8 mouse cellular contexts compared by ENCODE assay signal in the genomic region with DNA sequence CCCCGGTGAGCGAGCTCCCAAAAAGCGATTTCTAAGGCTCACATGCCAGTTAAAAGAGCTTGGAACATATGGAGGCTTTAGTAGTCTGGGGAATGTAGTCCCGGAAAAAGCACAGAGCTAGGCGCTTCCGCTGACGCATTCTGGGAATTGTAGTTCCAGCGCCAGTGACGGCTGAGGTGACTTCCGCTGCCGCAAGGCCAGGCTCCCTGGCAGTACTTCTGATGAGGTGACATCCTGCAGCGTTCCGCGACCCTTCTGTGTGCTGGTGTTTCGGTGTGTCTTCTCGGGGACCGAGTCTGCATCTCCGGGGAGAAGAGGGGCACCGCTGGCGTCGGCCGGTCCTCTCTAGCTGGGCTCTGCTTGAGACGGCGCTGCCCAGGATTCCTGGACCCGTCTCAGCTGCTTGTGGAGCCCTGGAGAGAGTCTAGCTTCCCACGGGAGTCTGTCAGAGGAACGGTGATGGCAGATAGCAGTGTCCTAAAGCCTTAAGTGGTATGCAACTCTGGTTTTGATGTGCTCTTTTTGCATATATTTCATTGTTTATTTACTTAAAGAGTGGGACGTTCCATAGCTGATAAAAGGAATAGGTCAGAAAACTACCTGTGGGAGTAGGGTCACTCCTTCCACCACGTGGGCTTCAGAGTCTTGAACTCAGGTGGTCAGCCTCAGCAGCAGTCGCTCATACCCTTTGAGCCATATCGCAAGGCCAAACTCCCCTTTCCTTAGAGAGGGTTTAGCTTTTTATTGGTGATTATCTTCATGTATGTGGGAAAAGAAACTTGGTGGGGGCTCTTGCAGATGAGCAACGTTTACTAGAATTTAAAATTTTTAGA. TPM values are rescaled to one million over a fixed set of nuclear protein-coding genes. Genes with fewer than 3 reads are reported as not detected.
DNase-seq lines count a peak whose midpoint lies in the region; ATAC-seq and TF ChIP-seq lines count a peak whose summit lies in the region.

Gene Zfp235 (plus strand): TSS at position 174 of the 833 bp plus-strand sequence.

- peak within 1 kb of the TSS; percentile 87 for H3K4me3 ChIP-seq in bone marrow, adult 2 months (replicated peaks; ENCODE audit: control insufficient read depth, low read depth, low read length)
- H3K4me3 ChIP-seq in embryonic facial prominence, embryonic 15.5 days (replicated peaks): peak within 1 kb of the TSS; percentile 73
- H3K4me3 ChIP-seq in kidney, embryonic 14.5 days (ENCODE audit: low read length): peak within 1 kb of the TSS; percentile 78
- peak within 1 kb of the TSS; percentile 72 for H3K4me3 ChIP-seq in limb, embryonic 15.5 days

- no peak for TF ChIP-seq CTCF in bone marrow, adult 2 months (IDR thresholded peaks at IDR 0.05; ENCODE audit: control insufficient read depth, insufficient read depth, low read length)

- peak; percentile 91 for ATAC-seq in embryonic facial prominence, embryonic 15.5 days (ENCODE audit: insufficient number of reproducible peaks, low FRiP score, low TSS enrichment, low read depth)
- peak; percentile 96 for ATAC-seq in kidney, embryonic 14.5 days (ENCODE audit: low FRiP score, low TSS enrichment)
- ATAC-seq in limb, embryonic 15.5 days (ENCODE audit: insufficient number of reproducible peaks, low FRiP score, low TSS enrichment, low read depth): peak; percentile 84

- H3K4me1 ChIP-seq in bone marrow, adult 2 months (ENCODE audit: control insufficient read depth, insufficient read depth, low read length): peaks cover 1% of the 10 kb centered on the region; the same call in 1 of the 2 replicates
- H3K4me1 ChIP-seq in embryonic facial prominence, embryonic 15.5 days: peaks cover 10% of the 10 kb centered on the region
- H3K4me1 ChIP-seq in kidney, embryonic 14.5 days (ENCODE audit: control insufficient read depth, insufficient read depth, low read length): peaks cover 5% of the 10 kb centered on the region; the same call in 1 of the 2 replicates
- peaks cover 9% of the 10 kb centered on the region for H3K4me1 ChIP-seq in limb, embryonic 15.5 days

- TF ChIP-seq POLR2A in bone marrow, adult 2 months (IDR thresholded peaks at IDR 0.05; ENCODE audit: borderline replicate concordance, control insufficient read depth, low read depth, low read length): peak; percentile 77; the same call in 1 of the 2 replicates

- peak within 1 kb of the TSS; percentile 62 for H3K4me2 ChIP-seq in embryonic facial prominence, embryonic 15.5 days (replicated peaks)
- H3K4me2 ChIP-seq in kidney, embryonic 14.5 days (replicated peaks; ENCODE audit: low read depth, low read length): peak within 1 kb of the TSS; percentile 63
- H3K4me2 ChIP-seq in limb, embryonic 15.5 days: peak within 1 kb of the TSS; percentile 69

- peak within 1 kb of the TSS; percentile 71 for H3K9ac ChIP-seq in embryonic facial prominence, embryonic 15.5 days
- H3K9ac ChIP-seq in kidney, embryonic 14.5 days (ENCODE audit: low read depth, low read length): peak within 1 kb of the TSS; percentile 76
- H3K9ac ChIP-seq in limb, embryonic 15.5 days: peak within 1 kb of the TSS; percentile 62

- H3K27ac ChIP-seq in bone marrow, adult 2 months (ENCODE audit: control insufficient read depth, insufficient read depth, low read depth, low read length, poor library complexity): no peak within 1 kb of the TSS
- peak within 1 kb of the TSS; percentile 56; the same call in 1 of the 2 replicates for H3K27ac ChIP-seq in embryonic facial prominence, embryonic 15.5 days (replicated peaks)
- peak within 1 kb of the TSS; percentile 24; the same call in 1 of the 2 replicates for H3K27ac ChIP-seq in kidney, embryonic 14.5 days (ENCODE audit: low read depth, low read length)
- 0 out of 2 replicates have a peak within 1 kb of the TSS, but pooled peaks have one; percentile 3 for H3K27ac ChIP-seq in limb, embryonic 15.5 days

- no peaks in the 10 kb centered on the region for H3K9me3 ChIP-seq in embryonic facial prominence, embryonic 15.5 days (replicated peaks)
- no peaks in the 10 kb centered on the region for H3K9me3 ChIP-seq in kidney, embryonic 14.5 days (ENCODE audit: control insufficient read depth, low read length)
- H3K9me3 ChIP-seq in limb, embryonic 15.5 days: no peaks in the 10 kb centered on the region

- 3% methylated on average over 32 of the region's 32 CpGs for WGBS in bone marrow, adult 2 months
- WGBS in embryonic facial prominence, embryonic 15.5 days: 4% methylated on average over 32 of the region's 32 CpGs
- whole genome bisulfite sequencing in kidney, embryonic 14.5 days: 2% methylated on average over 32 of the region's 32 CpGs
- WGBS in limb, embryonic 15.5 days: 3% methylated on average over 32 of the region's 32 CpGs

- H3K27me3 ChIP-seq in embryonic facial prominence, embryonic 15.5 days: no peaks in the 10 kb centered on the region
- H3K27me3 ChIP-seq in kidney, embryonic 14.5 days (ENCODE audit: control insufficient read depth, insufficient read depth, low read length): no peaks in the 10 kb centered on the region
- no peaks in the 10 kb centered on the region for H3K27me3 ChIP-seq in limb, embryonic 15.5 days

- DNase-seq in 416B (ENCODE audit: low read depth): peak; percentile 90
- DNase-seq in heart, adult 8-10 months (ENCODE audit: low spot score): peak; percentile 92
- peak; percentile 32 to 59 for DNase-seq in monocyte, adult 2 months (ENCODE audit: low read depth in 1 of 2, low spot score in 2 of 2)
- peak; percentile 82 for DNase-seq in spleen, postnatal 36 days (ENCODE audit: low spot score in 2 of 2)

- peaks cover 28% of the 10 kb centered on the region for H3K36me3 ChIP-seq in embryonic facial prominence, embryonic 15.5 days
- H3K36me3 ChIP-seq in kidney, embryonic 14.5 days (ENCODE audit: control insufficient read depth, insufficient read depth, low read length): peaks cover 16% of the 10 kb centered on the region; the same call in 1 of the 2 replicates
- H3K36me3 ChIP-seq in limb, embryonic 15.5 days: peaks cover 29% of the 10 kb centered on the region

RNA-seq across cellular contexts. Expression of gene Zfp235, which starts in this region (rescaled TPM):
- polyA plus RNA-seq in bone marrow, adult 2 months (2011; ENCODE audit: insufficient read depth, insufficient read length, low replicate concordance, missing spikeins): 1.7 and 4.5 TPM in 2 replicates
- 20.7 and 21.0 TPM in 2 replicates for polyA plus RNA-seq in embryonic facial prominence, embryonic 15.5 days (2015; fragmentation: Nextera tagmentation; extraction: Ambion mirVana)
- 1 to 10 TPM; 4.0 to 5.5 (median 4.5) TPM for total RNA-seq in heart, adult 8-10 months (2022)
- polyA plus RNA-seq in kidney, embryonic 14.5 days (2014; fragmentation: Nextera tagmentation; extraction: Ambion mirVana): 14.8 and 16.8 TPM in 2 replicates
- 16.9 and 19.7 TPM in 2 replicates for polyA plus RNA-seq in limb, embryonic 15.5 days (2015; fragmentation: Nextera tagmentation; extraction: Ambion mirVana)
